Mouse (Mus musculus) cortical plate, adult 2 months (tissue): ENCODE results near the gene Faiml.

Source experiments
- CTCF ChIP-seq: fragments of 200-500 bp; IDR thresholded peaks from 2 replicates; pipeline ENCODE4 v1.5.1; 2011; ENCODE audit warnings: mild to moderate bottlenecking, control low read depth, low read length; ENCODE audit not compliant: insufficient read depth; ENCODE audit errors: extremely low read depth
- POLR2A ChIP-seq: fragments of 200-500 bp; IDR thresholded peaks from 2 replicates; pipeline ENCODE4 v1.6.1; 2011; ENCODE audit warnings: mild to moderate bottlenecking, low read length, control low read depth; ENCODE audit not compliant: insufficient read depth; ENCODE audit errors: extremely low read depth

- TF ChIP-seq CTCF (no peak), POLR2A (peak; percentile 71)
Measured at GRCm38 (mm10) chr9:99243190-99243894, 6.3 kb upstream of the Faiml start, which contains the start of gene Cep70.
